ENCODE assay signal across 8 mouse cellular contexts in the genomic region with DNA sequence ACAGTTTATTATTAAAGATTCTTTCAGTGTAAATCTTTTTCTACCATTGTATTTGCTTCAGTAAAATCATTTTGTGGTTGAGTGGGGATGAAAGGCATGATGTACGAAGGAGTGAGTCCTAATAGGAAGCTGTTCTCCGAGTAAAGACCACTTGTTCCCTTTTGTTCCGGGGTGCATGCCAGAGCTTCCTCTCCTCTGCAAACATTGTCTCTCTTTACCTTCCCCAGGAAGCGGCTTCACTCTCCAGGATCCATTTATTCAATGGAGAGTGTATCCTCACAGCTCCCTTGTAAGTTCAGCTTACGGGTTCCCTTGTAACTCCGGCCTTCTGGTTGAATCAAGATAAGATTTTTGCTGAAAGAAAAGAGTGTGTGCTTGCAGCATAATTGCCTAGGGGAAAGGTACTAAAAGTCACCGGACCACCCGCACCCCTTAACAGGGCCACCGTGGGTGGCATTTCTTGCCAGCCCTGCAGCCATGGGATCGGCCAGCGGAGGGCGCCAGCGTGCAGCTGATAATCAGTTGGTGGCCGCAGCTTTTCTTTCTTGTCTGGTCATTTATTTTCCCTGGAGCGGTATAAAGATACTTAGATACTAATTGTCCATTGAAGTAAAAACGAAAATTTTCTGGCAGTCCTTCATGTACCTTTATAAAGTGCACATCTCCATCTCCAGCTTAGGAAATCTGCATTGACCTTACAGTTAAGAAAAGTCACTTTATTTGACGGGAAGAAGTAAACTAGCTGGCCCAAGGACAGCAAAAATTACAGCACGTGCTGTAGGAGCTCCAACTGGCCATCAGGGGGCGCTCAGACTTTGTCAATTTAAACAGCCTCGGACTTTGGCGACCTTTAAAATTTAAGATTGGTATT. TPM values are rescaled to one million over a fixed set of nuclear protein-coding genes. Genes with fewer than 3 reads are reported as not detected.
DNase-seq lines count a peak whose midpoint lies in the region; ATAC-seq and TF ChIP-seq lines count a peak whose summit lies in the region.

No protein-coding gene starts in this region.

- no peaks in the 10 kb centered on the region for H3K79me2 ChIP-seq in CH12.LX (replicated peaks; ENCODE audit: control insufficient read depth, extremely low read depth, insufficient read depth, poor library complexity, severe bottlenecking)

- H3K36me3 ChIP-seq in CH12.LX (replicated peaks in 1 of 2; ENCODE audit: control insufficient read depth in 1 of 2, insufficient read depth in 1 of 2, low read length in 1 of 2) = peaks cover 0 to 6% of the 10 kb centered on the region in 2 experiments
- H3K36me3 ChIP-seq in forebrain, embryonic 12.5 days (replicated peaks) = no peaks in the 10 kb centered on the region
- 0 out of 2 replicates have a peak, but pooled peaks cover 4% of the 10 kb centered on the region for H3K36me3 ChIP-seq in heart, embryonic 16.5 days (ENCODE audit: control insufficient read depth, insufficient read depth)
- no peaks in the 10 kb centered on the region for H3K36me3 ChIP-seq in liver, embryonic 13.5 days
- no peaks in the 10 kb centered on the region; the same call in 1 of the 2 replicates for H3K36me3 ChIP-seq in stomach, embryonic 15.5 days

- H3K27ac ChIP-seq in CH12.LX (ENCODE audit: insufficient read depth, low read depth) = no peak overlapping the region
- peak overlapping the region; percentile 63 for H3K27ac ChIP-seq in forebrain, embryonic 12.5 days
- H3K27ac ChIP-seq in heart, embryonic 16.5 days (ENCODE audit: low read length) = no peak overlapping the region
- no peak overlapping the region for H3K27ac ChIP-seq in liver, embryonic 13.5 days
- H3K27ac ChIP-seq in stomach, embryonic 15.5 days = no peak overlapping the region

- H3K9me3 ChIP-seq in CH12.LX (replicated peaks; ENCODE audit: low read length) = peaks cover 2% of the 10 kb centered on the region
- H3K9me3 ChIP-seq in forebrain, embryonic 12.5 days = 0 out of 2 replicates have a peak, but pooled peaks cover 3% of the 10 kb centered on the region
- no peaks in the 10 kb centered on the region for H3K9me3 ChIP-seq in heart, embryonic 16.5 days (replicated peaks; ENCODE audit: control insufficient read depth, low read length)
- H3K9me3 ChIP-seq in liver, embryonic 13.5 days (replicated peaks) = no peaks in the 10 kb centered on the region
- no peaks in the 10 kb centered on the region for H3K9me3 ChIP-seq in stomach, embryonic 15.5 days

- H3K9ac ChIP-seq in CH12.LX (ENCODE audit: insufficient read depth, low read depth) = no peak overlapping the region
- H3K9ac ChIP-seq in forebrain, embryonic 12.5 days = 0 out of 2 replicates have a peak overlapping the region, but pooled peaks have one; percentile 8
- H3K9ac ChIP-seq in heart, embryonic 16.5 days (ENCODE audit: low read length) = peak overlapping the region; percentile 51
- H3K9ac ChIP-seq in liver, embryonic 13.5 days = no peak overlapping the region
- H3K9ac ChIP-seq in stomach, embryonic 15.5 days = no peak overlapping the region

- under 1% methylated on average over 21 of the region's 21 CpGs for WGBS in forebrain, embryonic 12.5 days
- 3% methylated on average over 21 of the region's 21 CpGs for WGBS in heart, embryonic 16.5 days
- 4% methylated on average over 21 of the region's 21 CpGs for WGBS in liver, embryonic 13.5 days (ENCODE audit: insufficient replicate concordance)
- WGBS in stomach, embryonic 15.5 days = 2% methylated on average over 21 of the region's 21 CpGs

- H3K4me2 ChIP-seq in CH12.LX (ENCODE audit: insufficient read depth, low read depth, poor library complexity, severe bottlenecking) = no peak overlapping the region
- H3K4me2 ChIP-seq in forebrain, embryonic 12.5 days = peak overlapping the region; percentile 49
- H3K4me2 ChIP-seq in heart, embryonic 16.5 days (ENCODE audit: low read depth, low read length) = peak overlapping the region; percentile 68
- H3K4me2 ChIP-seq in liver, embryonic 13.5 days = peak overlapping the region; percentile 47
- peak overlapping the region; percentile 58 for H3K4me2 ChIP-seq in stomach, embryonic 15.5 days

- no peak overlapping the region for H3K4me3 ChIP-seq in CH12.LX (replicated peaks in 1 of 3; ENCODE audit: low read depth in 2 of 3, low read length in 2 of 3, poor library complexity in 1 of 3)
- H3K4me3 ChIP-seq in forebrain, embryonic 12.5 days (replicated peaks) = peak overlapping the region; percentile 25
- peak overlapping the region; percentile 36 for H3K4me3 ChIP-seq in heart, embryonic 16.5 days (ENCODE audit: low read length)
- H3K4me3 ChIP-seq in liver, embryonic 13.5 days (replicated peaks) = peak overlapping the region; percentile 21; the same call in 1 of the 2 replicates
- peak overlapping the region; percentile 25 for H3K4me3 ChIP-seq in stomach, embryonic 15.5 days (replicated peaks)

- no peaks in the 10 kb centered on the region for H3K27me3 ChIP-seq in CH12.LX (replicated peaks)
- peaks cover 53% of the 10 kb centered on the region for H3K27me3 ChIP-seq in forebrain, embryonic 12.5 days
- H3K27me3 ChIP-seq in heart, embryonic 16.5 days (ENCODE audit: control insufficient read depth, insufficient read depth, low read length) = no peaks in the 10 kb centered on the region
- H3K27me3 ChIP-seq in liver, embryonic 13.5 days = no peaks in the 10 kb centered on the region
- no peaks in the 10 kb centered on the region for H3K27me3 ChIP-seq in stomach, embryonic 15.5 days (replicated peaks)

- peak; percentile 70 for TF ChIP-seq RAD21 in CH12.LX (IDR thresholded peaks at IDR 0.05; ENCODE audit: low read depth, low read length)

- peak; percentile 63 for ATAC-seq in forebrain, embryonic 12.5 days (ENCODE audit: low FRiP score)
- ATAC-seq in heart, embryonic 16.5 days (replicated peaks; ENCODE audit: extremely low read depth, insufficient read depth, low FRiP score) = peak; percentile 83
- peak; percentile 68 for ATAC-seq in liver, embryonic 13.5 days (ENCODE audit: low read depth)
- peak; percentile 56; the same call in 1 of the 2 replicates for ATAC-seq in stomach, embryonic 15.5 days (ENCODE audit: insufficient read depth, low FRiP score, low read depth)

- DNase-seq in CH12.LX (ENCODE audit: extremely low read depth) = peak; percentile 74
- DNase-seq in c-Kit-positive CD71-positive TER-119-negative erythroid progenitor cells, embryonic 14.5 days (ENCODE audit: low read depth) = peak; percentile 62
- peak; percentile 75 to 88 for DNase-seq in kidney, postnatal 25 days
- peak; percentile 46 for DNase-seq in liver, embryonic 13.5 days
- DNase-seq in neural tube, embryonic 10.5 days (ENCODE audit: extremely low spot score, low spot score) = peak; percentile 93

- dilution Hi-C loops in CH12.LX (cut with MboI; ENCODE audit: extremely low pct_ligation_motif_present, extremely low pct_unique_long_range_greater_than_20kb, low sequenced_read_pairs) = no loop called here

- no peak for TF ChIP-seq POLR2A in CH12.LX (IDR thresholded peaks at IDR 0.05; ENCODE audit: low read depth, low read length)

- in situ Hi-C loops in CH12.LX (cut with MboI; ENCODE audit: low pct_ligation_motif_present, low pct_unique_long_range_greater_than_20kb, low sequenced_read_pairs) = loop anchor here (5.0 to 25.0 kb wide), 2 partner anchors 218 to 347 kb away; no protein-coding TSS in a partner anchor

- H3K4me1 ChIP-seq in CH12.LX (ENCODE audit: control insufficient read depth in 1 of 2, insufficient read depth in 2 of 2) = no peaks in the 10 kb centered on the region
- peaks cover 26% of the 10 kb centered on the region for H3K4me1 ChIP-seq in forebrain, embryonic 12.5 days
- no peaks in the 10 kb centered on the region for H3K4me1 ChIP-seq in heart, embryonic 16.5 days (ENCODE audit: control insufficient read depth, insufficient read depth, low read length)
- peaks cover 4% of the 10 kb centered on the region; the same call in 1 of the 2 replicates for H3K4me1 ChIP-seq in liver, embryonic 13.5 days (replicated peaks)
- H3K4me1 ChIP-seq in stomach, embryonic 15.5 days = peaks cover 4% of the 10 kb centered on the region

- TF ChIP-seq CTCF in CH12.LX (conservative IDR thresholded peaks at IDR 0.05 in 1 of 2, IDR thresholded peaks at IDR 0.05 in 1 of 2; ENCODE audit: low read depth in 2 of 2, low read length in 2 of 2) = peak; percentile 42 to 73

- no peak for TF ChIP-seq EP300 in CH12.LX (IDR thresholded peaks at IDR 0.05; ENCODE audit: low read length)

TF ChIP-seq in CH12.LX, 34 proteins besides CTCF, POLR2A, EP300 and RAD21 (continues in another document):
- no peak for TF ChIP-seq USF2 (conservative IDR thresholded peaks at IDR 0.05; ENCODE audit: low read depth, low read length)
- no peak for TF ChIP-seq NRF1 (IDR thresholded peaks at IDR 0.05; ENCODE audit: low read depth, low read length)
- no peak for TF ChIP-seq ZMIZ1 (IDR thresholded peaks at IDR 0.05; ENCODE audit: low read depth, low read length)
- no peak for TF ChIP-seq MEF2A (IDR thresholded peaks at IDR 0.05; ENCODE audit: borderline replicate concordance, low read depth, low read length)
- no peak for TF ChIP-seq UBTF (IDR thresholded peaks at IDR 0.05; ENCODE audit: low read depth, low read length)
- TF ChIP-seq ZKSCAN1 (IDR thresholded peaks at IDR 0.05; ENCODE audit: borderline replicate concordance, low read depth, low read length) = no peak
- no peak for TF ChIP-seq ELF1 (IDR thresholded peaks at IDR 0.05; ENCODE audit: low read depth, low read length)
- TF ChIP-seq MYC (IDR thresholded peaks at IDR 0.05; ENCODE audit: low read depth, low read length) = peak; percentile 86
- TF ChIP-seq GABPA (IDR thresholded peaks at IDR 0.05; ENCODE audit: insufficient replicate concordance, low read depth, low read length) = no peak
- peak; percentile 95 for TF ChIP-seq BHLHE40 (IDR thresholded peaks at IDR 0.05; ENCODE audit: low read depth, low read length)
- TF ChIP-seq MAX (IDR thresholded peaks at IDR 0.05; ENCODE audit: low read length) = peak; percentile 70
- no peak for TF ChIP-seq TBP (conservative IDR thresholded peaks at IDR 0.05; ENCODE audit: low read depth, low read length)
- TF ChIP-seq SMC3 (IDR thresholded peaks at IDR 0.05; ENCODE audit: low read depth, low read length) = peak; percentile 70
- no peak for TF ChIP-seq CHD2 (IDR thresholded peaks at IDR 0.05; ENCODE audit: low read length)
- no peak for TF ChIP-seq TCF12 (IDR thresholded peaks at IDR 0.05; ENCODE audit: low read depth, low read length)
- no peak for TF ChIP-seq RCOR1 (conservative IDR thresholded peaks at IDR 0.05; ENCODE audit: low read depth, low read length)
- TF ChIP-seq ETS1 (conservative IDR thresholded peaks at IDR 0.05; ENCODE audit: low read depth, low read length) = no peak

RNA-seq across cellular contexts. Expression of a gene that starts 53.6 kb away (rescaled TPM):
- total RNA-seq in CH12.LX (2012; rRNA removed) = 114 and 137 TPM in 2 replicates
- total RNA-seq in CH12.LX (2014; rRNA removed) = 106 and 130 TPM in 2 replicates
- polyA plus RNA-seq in CH12.LX (2012; ENCODE audit: insufficient read length, low read depth) = 103 and 115 TPM in 2 replicates
- 103 and 114 TPM in 2 replicates for polyA plus RNA-seq in forebrain, embryonic 12.5 days (2016; fragmentation: Nextera tagmentation; extraction: Ambion mirVana)
- 42.5 and 44.2 TPM in 2 replicates for polyA plus RNA-seq in heart, embryonic 16.5 days (2015; fragmentation: Nextera tagmentation; extraction: Ambion mirVana)
- 38.6 and 45.4 TPM in 2 replicates for polyA plus RNA-seq in liver, embryonic 13.5 days (2015; fragmentation: Nextera tagmentation; extraction: Ambion mirVana)
- 62.9 and 68.2 TPM in 2 replicates for polyA plus RNA-seq in stomach, embryonic 15.5 days (2015; fragmentation: Nextera tagmentation; extraction: Ambion mirVana)

Comparison
In these comparisons a context has a peak if more than half of its experiments do, and no peak if none do; other contexts are left out.
1. H3K4me3 ChIP-seq: peak in forebrain, embryonic 12.5 days (single experiment), heart, embryonic 16.5 days (single experiment), liver, embryonic 13.5 days (single experiment) and stomach, embryonic 15.5 days (single experiment); none in CH12.LX (0 of 3).
2. H3K9ac ChIP-seq: peak in forebrain, embryonic 12.5 days (single experiment) and heart, embryonic 16.5 days (single experiment); none in CH12.LX (single experiment), liver, embryonic 13.5 days (single experiment) and stomach, embryonic 15.5 days (single experiment).
3. Peak in every context shown above with its lines, with median percentiles within 50 percentile points of each other: DNase-seq and ATAC-seq.